Mouse (Mus musculus) lung, postnatal 0 days (tissue): ENCODE data around the gene Smyd5. TPM values are rescaled to one million over a fixed set of nuclear protein-coding genes. Genes with fewer than 3 reads are reported as not detected.

Experiments used
- ATAC-seq: fragments of 200-750 bp; cut with Nextera tagmentation; 2 replicates; pipeline ENCODE4 v1.8.0; 2017; ENCODE audit warnings: moderate library complexity
- DNase-seq: peaks from one replicate; pipeline ENCODE4 v3.0.0-alpha.2; 2016; ENCODE audit warnings: low spot score
- H3K27ac ChIP-seq: fragments of 300-500 bp; sonication (generic); 2 replicates; pipeline ENCODE4 v1.5.1; 2014; ENCODE audit warnings: antibody characterized with exemption, mild to moderate bottlenecking, low read length, mixed read lengths
- H3K27me3 ChIP-seq: fragments of 300-500 bp; sonication (generic); replicated peaks from 2 replicates; pipeline ENCODE4 v1.6.1; 2014; ENCODE audit warnings: low read length, mixed read lengths; ENCODE audit not compliant: insufficient read depth
- H3K36me3 ChIP-seq: fragments of 300-500 bp; sonication (generic); 2 replicates; pipeline ENCODE4 v1.6.1; 2014; ENCODE audit warnings: low read length, mixed read lengths; ENCODE audit not compliant: insufficient read depth
- H3K4me1 ChIP-seq: fragments of 300-500 bp; sonication (generic); 2 replicates; pipeline ENCODE4 v1.6.1; 2014; ENCODE audit warnings: antibody characterized with exemption, low read depth, low read length, mixed read lengths; ENCODE audit not compliant: insufficient read depth
- H3K4me2 ChIP-seq: fragments of 300-500 bp; sonication (generic); replicated peaks from 2 replicates; pipeline ENCODE4 v1.6.1; 2014; ENCODE audit warnings: low read depth, mild to moderate bottlenecking, low read length, moderate library complexity, mixed read lengths
- H3K4me3 ChIP-seq: fragments of 300-500 bp; sonication (generic); 2 replicates; pipeline ENCODE4 v1.5.1; 2014; ENCODE audit warnings: low read depth, low read length
- H3K9ac ChIP-seq: fragments of 300-500 bp; sonication (generic); replicated peaks from 2 replicates; pipeline ENCODE4 v1.6.1; 2014; ENCODE audit warnings: low read depth, mild to moderate bottlenecking
- H3K9me3 ChIP-seq: fragments of 300-500 bp; sonication (generic); 2 replicates; pipeline ENCODE4 v1.6.1; 2016; ENCODE audit warnings: low read length, mixed read lengths
- CTCF ChIP-seq: IDR thresholded peaks from 2 replicates; pipeline ENCODE4 v1.5.1; 2016; ENCODE audit warnings: antibody characterized with exemption, mild to moderate bottlenecking
- EP300 ChIP-seq: IDR thresholded peaks from 2 replicates; pipeline ENCODE4 v1.6.1; 2016; ENCODE audit warnings: antibody characterized with exemption, mild to moderate bottlenecking, control low read depth
- WGBS: fragments of 180-500 bp; shearing (Covaris S2); extraction: QIAGEN DNeasy Blood & Tissue Kit; methylation state at CpG from one replicate; pipeline ENCODE4 v1.1.7; 2014; 5-methylcytosine and 5-hydroxymethylcytosine counted together
- polyA plus RNA-seq: library from polyadenylated mRNA; unstranded; fragments of >200 nt; fragmentation: Nextera tagmentation; extraction: Ambion mirVana; gene quantifications from 2 replicates; pipeline ENCODE4 v1.2.1, GENCODE M21; 2015

The Smyd5 gene
- polyA plus RNA-seq: 13.3 and 14.8 TPM in 2 replicates

GRCm38 (mm10) chr6:85431842-85432431, at the start of gene Smyd5:
Smyd5 (plus strand) TSS chr6:85431989.
- no peak for TF ChIP-seq EP300
- no peak for TF ChIP-seq CTCF
- H3K4me2 ChIP-seq: peak within 1 kb of the TSS; percentile 92
- no peaks in the 10 kb centered on the region for H3K9me3 ChIP-seq
- WGBS: under 1% methylated on average over 34 of the region's 39 CpGs
- ATAC-seq (peak; percentile 88), DNase-seq (peak; percentile 79)
- H3K4me3 ChIP-seq: peak within 1 kb of the TSS; percentile 72
- H3K4me1 ChIP-seq: peaks cover 3% of the 10 kb centered on the region; the same call in 1 of the 2 replicates
- H3K9ac ChIP-seq: peak within 1 kb of the TSS; percentile 27
- H3K27ac ChIP-seq: no peak within 1 kb of the TSS
- H3K27me3 ChIP-seq: no peaks in the 10 kb centered on the region
- no peaks in the 10 kb centered on the region for H3K36me3 ChIP-seq

- Histone ChIP-seq H3K36me3 (no peaks in the 10 kb centered on the region), H3K9me3 (no peaks in the 10 kb centered on the region), H3K27ac (no peak overlapping the region), H3K27me3 (no peaks in the 10 kb centered on the region), H3K4me1 (no peaks in the 10 kb centered on the region), H3K9ac (no peak overlapping the region), H3K4me3 (no peak overlapping the region), H3K4me2 (no peak overlapping the region)
- TF ChIP-seq CTCF (no peak), EP300 (no peak)
- WGBS: 86% methylated on average over 2 of the region's 2 CpGs
- DNase-seq: no peak
- no peak for ATAC-seq
Measured at GRCm38 (mm10) chr6:85382791-85383190, 49.0 kb upstream of the Smyd5 start.

GRCm38 (mm10) chr6:85388608-85389007, 43.2 kb upstream of the Smyd5 start:
- no peaks in the 10 kb centered on the region for H3K9me3 ChIP-seq
- H3K27me3 ChIP-seq: no peaks in the 10 kb centered on the region
- no peaks in the 10 kb centered on the region for H3K4me1 ChIP-seq
- H3K9ac ChIP-seq: no peak overlapping the region
- WGBS: 66% methylated on average over 5 of the region's 5 CpGs
- TF ChIP-seq CTCF: no peak
- TF ChIP-seq EP300: no peak
- no peak overlapping the region for H3K4me3 ChIP-seq
- DNase-seq: no peak
- no peaks in the 10 kb centered on the region for H3K36me3 ChIP-seq
- no peak overlapping the region for H3K27ac ChIP-seq
- ATAC-seq: no peak
- H3K4me2 ChIP-seq: no peak overlapping the region

- DNase-seq (peak; percentile 79), ATAC-seq (no peak)
- TF ChIP-seq EP300 (no peak), CTCF (peak; percentile 79)
- H3K36me3 ChIP-seq: no peaks in the 10 kb centered on the region
- no peaks in the 10 kb centered on the region for H3K4me1 ChIP-seq
- no peak overlapping the region for H3K4me3 ChIP-seq
- H3K9ac ChIP-seq: no peak overlapping the region
- H3K27me3 ChIP-seq: no peaks in the 10 kb centered on the region
- H3K9me3 ChIP-seq: no peaks in the 10 kb centered on the region
- WGBS: 21% methylated on average over 5 of the region's 7 CpGs
- H3K4me2 ChIP-seq: no peak overlapping the region
- H3K27ac ChIP-seq: no peak overlapping the region
Measured at GRCm38 (mm10) chr6:85391803-85392202, 40.0 kb upstream of the Smyd5 start.

GRCm38 (mm10) chr6:85395360-85395759, 36.4 kb upstream of the Smyd5 start:
- ATAC-seq: no peak
- TF ChIP-seq CTCF (no peak), EP300 (no peak)
- Histone ChIP-seq H3K27me3 (no peaks in the 10 kb centered on the region), H3K9ac (no peak overlapping the region), H3K36me3 (no peaks in the 10 kb centered on the region), H3K9me3 (no peaks in the 10 kb centered on the region), H3K4me1 (no peaks in the 10 kb centered on the region), H3K4me2 (no peak overlapping the region), H3K27ac (no peak overlapping the region), H3K4me3 (no peak overlapping the region)
- 76% methylated on average over 2 of the region's 2 CpGs for WGBS
- DNase-seq: no peak

- H3K9me3 ChIP-seq: no peaks in the 10 kb centered on the region
- DNase-seq (no peak), ATAC-seq (no peak)
- 29% methylated on average over 1 of the region's 1 CpGs for WGBS
- no peak overlapping the region for H3K27ac ChIP-seq
- no peak overlapping the region for H3K9ac ChIP-seq
- H3K27me3 ChIP-seq: no peaks in the 10 kb centered on the region
- no peaks in the 10 kb centered on the region for H3K36me3 ChIP-seq
- H3K4me1 ChIP-seq: no peaks in the 10 kb centered on the region
- no peak overlapping the region for H3K4me3 ChIP-seq
- no peak overlapping the region for H3K4me2 ChIP-seq
- TF ChIP-seq EP300 (no peak), CTCF (peak; percentile 68)
Measured at GRCm38 (mm10) chr6:85397165-85397564, 34.6 kb upstream of the Smyd5 start.
